Mouse (Mus musculus): Measurements from ENCODE around the gene Bola1.

DNA sequence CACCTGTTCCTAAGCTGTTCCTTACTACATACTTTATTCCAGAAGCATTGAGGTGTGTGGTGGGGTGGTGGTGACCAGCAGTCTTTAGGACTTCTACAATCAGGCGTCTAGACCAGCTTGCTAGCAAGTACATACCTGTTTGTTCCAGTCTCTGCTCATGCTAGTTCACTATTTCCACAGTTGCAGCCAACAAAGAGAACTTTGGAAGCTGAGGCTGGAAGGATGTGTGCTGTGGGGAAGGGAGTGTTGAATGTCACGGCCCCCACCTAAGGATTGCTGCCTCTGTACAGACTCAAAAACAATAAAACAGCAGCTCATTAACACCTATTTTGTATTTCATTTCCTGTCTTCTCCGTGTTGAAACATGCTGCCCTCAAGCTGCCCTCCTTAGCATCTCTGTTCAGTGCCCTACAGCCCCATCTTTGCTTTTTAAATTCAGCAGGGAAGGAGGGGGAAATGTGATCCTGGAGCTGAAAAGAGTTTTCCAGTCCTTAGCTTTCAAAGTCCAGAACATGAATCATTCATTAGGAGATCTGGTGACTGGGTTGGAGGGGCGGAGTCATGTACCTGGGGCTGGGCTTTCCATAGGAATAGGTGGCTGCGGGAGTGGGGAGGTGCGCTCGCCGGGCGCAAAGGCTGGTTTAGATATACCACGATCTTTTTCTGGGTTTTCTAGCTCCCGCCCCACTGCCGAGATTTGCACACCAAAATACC lies 58.5 kb downstream of the Bola1 start:
- no peak for TF ChIP-seq CTCF (IDR thresholded peaks at IDR 0.05; ENCODE audit: borderline replicate concordance, extremely low read depth, insufficient read depth, insufficient read length)
- TF ChIP-seq POLR2A (IDR thresholded peaks at IDR 0.05; ENCODE audit: borderline replicate concordance, extremely low read depth, insufficient read depth, insufficient read length, poor library complexity, severe bottlenecking) = peak; percentile 15; the same call in 1 of the 2 replicates

All from brain, embryonic 14.5 days (tissue).